Mouse (Mus musculus) stomach, postnatal 0 days (tissue): ENCODE data around the gene Bcas3.

Source experiments
- CTCF ChIP-seq: IDR thresholded peaks from 2 replicates; pipeline ENCODE4 v1.5.1; 2016; ENCODE audit warnings: antibody characterized with exemption, low read depth, mild to moderate bottlenecking, moderate library complexity
- EP300 ChIP-seq: optimal IDR thresholded peaks from 2 replicates; pipeline ENCODE3; 2016; ENCODE audit warnings: antibody characterized with exemption

GRCm38 (mm10) chr11:85689226-85689625, 336.3 kb downstream of the Bcas3 start:
- no peak for TF ChIP-seq CTCF
- no peak for TF ChIP-seq EP300
